Mouse (Mus musculus) A20 (cell line): ENCODE results near the gene Cwh43.

Source experiments
- DNase-seq: peaks from one replicate; pipeline ENCODE4 v3.0.0-alpha.2; 2011; ENCODE audit warnings: low read depth, low spot score

The Cwh43 gene

GRCm38 (mm10) chr5:73399768-73400526, 5.9 kb upstream of the Cwh43 start:
- no peak for DNase-seq

- no peak for DNase-seq
Observed at GRCm38 (mm10) chr5:73401341-73401740, 4.5 kb upstream of the Cwh43 start.

- DNase-seq, result no peak
Observed at GRCm38 (mm10) chr5:73402911-73403310, 3.0 kb upstream of the Cwh43 start.

- DNase-seq, result no peak
Observed at GRCm38 (mm10) chr5:73403311-73404068, 2.4 kb upstream of the Cwh43 start.

GRCm38 (mm10) chr5:73404790-73405189, 1.1 kb upstream of the Cwh43 start:
- DNase-seq, result no peak

GRCm38 (mm10) chr5:73406861-73407260, 986 bp downstream of the Cwh43 start:
- no peak for DNase-seq

- DNase-seq, result no peak
Observed at GRCm38 (mm10) chr5:73409970-73410369, 4.1 kb downstream of the Cwh43 start.

- no peak for DNase-seq
Observed at GRCm38 (mm10) chr5:73411771-73412170, 5.9 kb downstream of the Cwh43 start.

- no peak for DNase-seq
Observed at GRCm38 (mm10) chr5:73414172-73414571, 8.3 kb downstream of the Cwh43 start.

- DNase-seq, result no peak
Observed at GRCm38 (mm10) chr5:73419045-73419695, 13.3 kb downstream of the Cwh43 start.

- DNase-seq, result peak; percentile 82
Observed at GRCm38 (mm10) chr5:73426824-73427223, 20.9 kb downstream of the Cwh43 start.

- peak; percentile 63 for DNase-seq
Observed at GRCm38 (mm10) chr5:73431581-73431980, 25.7 kb downstream of the Cwh43 start.

- DNase-seq, result no peak
Observed at GRCm38 (mm10) chr5:73432805-73433204, 26.9 kb downstream of the Cwh43 start.

- no peak for DNase-seq
Observed at GRCm38 (mm10) chr5:73434764-73435163, 28.9 kb downstream of the Cwh43 start.

- peak; percentile 82 for DNase-seq
Observed at GRCm38 (mm10) chr5:73442176-73442575, 36.3 kb downstream of the Cwh43 start.

- DNase-seq, result no peak
Observed at GRCm38 (mm10) chr5:73450276-73450675, 44.4 kb downstream of the Cwh43 start.

GRCm38 (mm10) chr5:73454502-73455306, 48.8 kb downstream of the Cwh43 start:
- DNase-seq, result no peak

GRCm38 (mm10) chr5:73455307-73455687, 49.4 kb downstream of the Cwh43 start:
- DNase-seq, result no peak

GRCm38 (mm10) chr5:73468462-73469433, 62.9 kb downstream of the Cwh43 start:
- DNase-seq, result no peak
